In the genomic region with DNA sequence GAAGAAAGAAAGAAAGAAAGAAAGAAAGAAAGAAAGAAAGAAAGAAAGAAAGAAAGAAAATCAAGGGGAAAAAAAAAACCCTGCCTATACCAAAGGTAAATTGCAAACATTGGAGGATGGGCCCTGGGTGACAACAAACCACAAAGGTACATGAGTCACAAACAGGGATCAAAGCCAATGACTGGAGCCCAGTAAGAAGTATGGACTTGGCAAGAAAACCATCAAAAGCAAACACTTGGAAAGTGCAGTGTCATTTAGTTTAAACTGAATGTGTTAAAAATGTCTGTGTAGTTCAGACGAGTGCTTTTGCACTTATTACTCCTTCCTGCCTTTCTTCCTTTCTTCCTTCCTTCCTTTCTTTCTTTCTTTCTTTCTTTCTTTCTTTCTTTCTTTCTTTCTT, we compare ENCODE assay signal across 23 mouse cellular contexts. TPM values are rescaled to one million over a fixed set of nuclear protein-coding genes. Genes with fewer than 3 reads are reported as not detected.
DNase-seq lines count a peak whose midpoint lies in the region; ATAC-seq and TF ChIP-seq lines count a peak whose summit lies in the region.
"Had no signal": no experiment of that assay in that cellular context is flagged by ENCODE, and none has a peak within 500 bp of the region (broad histone marks: within the 10 kb centered on the region; RNA-seq: fewer than 3 reads in every experiment).

No protein-coding gene starts in this region.

- H3K36me3 ChIP-seq in lung, postnatal 0 days (ENCODE audit: insufficient read depth, low read length): no peaks in the 10 kb centered on the region
- no peaks in the 10 kb centered on the region for H3K36me3 ChIP-seq in forebrain, embryonic 11.5 days (ENCODE audit: control insufficient read depth, insufficient read depth, low read length)
- H3K36me3 ChIP-seq: forebrain, embryonic 10.5 days; hindbrain, embryonic 13.5 days; kidney, embryonic 15.5 days; midbrain, embryonic 12.5 days had no signal

- H3K4me3 ChIP-seq in lung, adult 2 months (replicated peaks; ENCODE audit: extremely low read depth, low read depth, low read length): no peak overlapping the region
- no peak overlapping the region for H3K4me3 ChIP-seq in lung, postnatal 0 days (ENCODE audit: low read depth, low read length)
- H3K4me3 ChIP-seq in forebrain, embryonic 11.5 days (ENCODE audit: low read depth, low read length): no peak overlapping the region
- H3K4me3 ChIP-seq: forebrain, embryonic 10.5 days; hindbrain, embryonic 13.5 days; kidney, embryonic 15.5 days; left cerebral cortex, adult 2 months; midbrain, embryonic 12.5 days had no signal

- no peak overlapping the region for H3K4me2 ChIP-seq in lung, postnatal 0 days (replicated peaks; ENCODE audit: low read depth, low read length)
- H3K4me2 ChIP-seq in forebrain, embryonic 11.5 days (ENCODE audit: low read depth, low read length, severe bottlenecking): no peak overlapping the region
- H3K4me2 ChIP-seq: hindbrain, embryonic 13.5 days; kidney, embryonic 15.5 days; midbrain, embryonic 12.5 days had no signal

- DNase-seq in lung, adult 18-20 months: peak; percentile 35 to 73
- no peak for DNase-seq in lung, adult 2 months
- DNase-seq in brain, adult 2 months (ENCODE audit: low read depth, low spot score): peak; percentile 8
- DNase-seq in lung, postnatal 0 days (ENCODE audit: low spot score): peak; percentile 82
- DNase-seq in cerebellum, postnatal 25 days: no peak
- no peak for DNase-seq in forebrain, embryonic 11.5 days (ENCODE audit: low spot score)
- DNase-seq in right cerebral cortex, adult 2 months (ENCODE audit: low spot score in 2 of 2): no peak
- DNase-seq: adrenal gland, postnatal 14 days; cerebellum, adult 8-10 months; forebrain, postnatal 0 days; gastrocnemius, postnatal 14 days; heart, adult 11 months; kidney, adult 11 months; layer of hippocampus, adult 9-11 months; left cerebral cortex, postnatal 4 days; right cerebral cortex, postnatal 14 days had no signal

- H3K27me3 ChIP-seq in lung, postnatal 0 days (replicated peaks; ENCODE audit: insufficient read depth, low read length): no peaks in the 10 kb centered on the region
- no peaks in the 10 kb centered on the region for H3K27me3 ChIP-seq in forebrain, embryonic 11.5 days (ENCODE audit: control insufficient read depth, insufficient read depth, low read length)
- H3K27me3 ChIP-seq: kidney, embryonic 15.5 days; midbrain, embryonic 12.5 days had no signal

- 26% methylated on average over 1 of the region's 1 CpGs for WGBS in lung, adult 2 months
- WGBS in lung, postnatal 0 days: 18% methylated on average over 1 of the region's 1 CpGs
- 67% methylated on average over 1 of the region's 1 CpGs for WGBS in forebrain, embryonic 11.5 days

- H3K4me1 ChIP-seq in lung, adult 2 months (ENCODE audit: control insufficient read depth, insufficient read depth, low read length): no peaks in the 10 kb centered on the region
- no peaks in the 10 kb centered on the region for H3K4me1 ChIP-seq in lung, postnatal 0 days (ENCODE audit: insufficient read depth, low read depth, low read length)
- H3K4me1 ChIP-seq in forebrain, embryonic 11.5 days (replicated peaks; ENCODE audit: control insufficient read depth, insufficient read depth, low read length): no peaks in the 10 kb centered on the region
- H3K4me1 ChIP-seq: hindbrain, embryonic 13.5 days; midbrain, embryonic 12.5 days had no signal

- no peak overlapping the region for H3K9ac ChIP-seq in lung, postnatal 0 days (replicated peaks; ENCODE audit: low read depth)
- H3K9ac ChIP-seq in forebrain, embryonic 11.5 days (ENCODE audit: low read length): no peak overlapping the region
- H3K9ac ChIP-seq: forebrain, postnatal 0 days; hindbrain, embryonic 13.5 days; kidney, embryonic 15.5 days; liver, embryonic 14.5 days; midbrain, embryonic 12.5 days had no signal

- no peaks in the 10 kb centered on the region for H3K9me3 ChIP-seq in lung, postnatal 0 days (ENCODE audit: low read length)
- no peaks in the 10 kb centered on the region for H3K9me3 ChIP-seq in forebrain, embryonic 11.5 days (ENCODE audit: control insufficient read depth, low read length)
- H3K9me3 ChIP-seq: forebrain, embryonic 10.5 days; hindbrain, embryonic 13.5 days; kidney, embryonic 15.5 days; midbrain, embryonic 12.5 days had no signal

- peak; percentile 80 for ATAC-seq in lung, postnatal 0 days
- no peak for ATAC-seq in forebrain, embryonic 11.5 days (replicated peaks; ENCODE audit: low FRiP score)
- ATAC-seq: CD4-positive, CD25-positive, alpha-beta regulatory T cell, adult 4 months; forebrain, postnatal 0 days had no signal

- no peak for TF ChIP-seq POLR2A in lung, adult 2 months (IDR thresholded peaks at IDR 0.05; ENCODE audit: borderline replicate concordance, extremely low read depth, low read depth, low read length)

- TF ChIP-seq EP300 in lung, postnatal 0 days (IDR thresholded peaks at IDR 0.05): peak; percentile 44; the same call in 1 of the 2 replicates

- H3K27ac ChIP-seq in lung, postnatal 0 days (ENCODE audit: low read length): no peak overlapping the region
- H3K27ac ChIP-seq in forebrain, embryonic 11.5 days (ENCODE audit: low read depth, low read length): no peak overlapping the region
- H3K27ac ChIP-seq: forebrain, embryonic 10.5 days; hindbrain, embryonic 13.5 days; kidney, embryonic 15.5 days; left cerebral cortex, adult 2 months; liver, embryonic 14.5 days; midbrain, embryonic 12.5 days had no signal

- TF ChIP-seq CTCF in lung, adult 2 months (IDR thresholded peaks at IDR 0.05; ENCODE audit: insufficient read depth, low read length): no peak
- TF ChIP-seq CTCF in lung, postnatal 0 days (IDR thresholded peaks at IDR 0.05): no peak

RNA-seq across cellular contexts. Expression of a gene that starts 59.3 kb away (rescaled TPM):
- 5.5 and 6.3 TPM in 2 replicates for polyA plus RNA-seq in lung, adult 2 months (2012; rRNA removed)
- polyA plus RNA-seq in lung, postnatal 0 days (2015; fragmentation: Nextera tagmentation; extraction: Ambion mirVana): 0.63 and 0.76 TPM in 2 replicates
- polyA plus RNA-seq in forebrain, embryonic 11.5 days (2014; fragmentation: Nextera tagmentation; extraction: Ambion mirVana): 6.4 and 7.0 TPM in 2 replicates

Comparison
In these comparisons a context has a peak if more than half of its experiments do, and no peak if none do; other contexts are left out.
1. DNase-seq: peak in lung, adult 18-20 months (2 of 2), brain, adult 2 months (single experiment) and lung, postnatal 0 days (single experiment); none in lung, adult 2 months (single experiment), cerebellum, postnatal 25 days (0 of 2), forebrain, embryonic 11.5 days (single experiment) and right cerebral cortex, adult 2 months (0 of 2).